Mouse (Mus musculus) hindbrain, postnatal 0 days (tissue): ENCODE data around the gene Hoxc9. TPM values are rescaled to one million over a fixed set of nuclear protein-coding genes. Genes with fewer than 3 reads are reported as not detected.

Experiments
- ATAC-seq: fragments of 200-750 bp; cut with Nextera tagmentation; 2 replicates; pipeline ENCODE4 v1.8.0; 2017; ENCODE audit warnings: mild to moderate bottlenecking, moderate TSS enrichment, moderate library complexity
- DNase-seq: peaks from one replicate; pipeline ENCODE4 v3.0.0-alpha.2; 2015; ENCODE audit warnings: low spot score
- H3K27ac ChIP-seq: fragments of 300-500 bp; sonication (generic); 2 replicates; pipeline ENCODE4 v1.5.1; 2014; ENCODE audit warnings: mild to moderate bottlenecking
- H3K27me3 ChIP-seq: fragments of 300-500 bp; sonication (generic); 2 replicates; pipeline ENCODE4 v1.6.1; 2014; ENCODE audit warnings: low read length, mixed read lengths; ENCODE audit not compliant: insufficient read depth
- H3K36me3 ChIP-seq: fragments of 300-500 bp; sonication (generic); 2 replicates; pipeline ENCODE4 v1.6.1; 2014; ENCODE audit warnings: low read length, mixed read lengths; ENCODE audit not compliant: insufficient read depth
- H3K4me1 ChIP-seq: fragments of 300-500 bp; sonication (generic); 2 replicates; pipeline ENCODE4 v1.6.1; 2014; ENCODE audit warnings: antibody characterized with exemption, low read length, mixed read lengths; ENCODE audit not compliant: insufficient read depth
- H3K4me2 ChIP-seq: fragments of 300-500 bp; sonication (generic); 2 replicates; pipeline ENCODE4 v1.6.1; 2014; ENCODE audit warnings: low read depth, mild to moderate bottlenecking, low read length, moderate library complexity, mixed read lengths
- H3K4me3 ChIP-seq: fragments of 300-500 bp; sonication (generic); 2 replicates; pipeline ENCODE4 v1.5.1; 2014; ENCODE audit warnings: low read length
- H3K9ac ChIP-seq: fragments of 300-500 bp; sonication (generic); replicated peaks from 2 replicates; pipeline ENCODE4 v1.6.1; 2014; ENCODE audit warnings: mild to moderate bottlenecking, low read length, moderate library complexity, mixed read lengths
- H3K9me3 ChIP-seq: fragments of 300-500 bp; sonication (generic); 2 replicates; pipeline ENCODE4 v1.6.1; 2016; ENCODE audit warnings: low read length, mixed read lengths
- CTCF ChIP-seq: IDR thresholded peaks from 2 replicates; pipeline ENCODE4 v1.5.1; 2016; ENCODE audit warnings: antibody characterized with exemption, control low read depth, low read depth
- WGBS: fragments of 180-500 bp; shearing (Covaris S2); extraction: QIAGEN DNeasy Blood & Tissue Kit; methylation state at CpG from one replicate; pipeline ENCODE4 v1.1.7; 2014; 5-methylcytosine and 5-hydroxymethylcytosine counted together
- polyA plus RNA-seq: library from polyadenylated mRNA; unstranded; fragments of >200 nt; fragmentation: Nextera tagmentation; extraction: Ambion mirVana; gene quantifications from 2 replicates; pipeline ENCODE4 v1.2.1, GENCODE M21; 2015
- total RNA-seq: library from RNA; depleted of rRNA; stranded (reverse); fragments of >200 nt; gene quantifications from 2 replicates; pipeline ENCODE4 v1.2.3, GENCODE M21; 2014

The Hoxc9 gene
- total and polyA plus RNA-seq, 2 experiments from 2014 or later = not detected

DNA sequence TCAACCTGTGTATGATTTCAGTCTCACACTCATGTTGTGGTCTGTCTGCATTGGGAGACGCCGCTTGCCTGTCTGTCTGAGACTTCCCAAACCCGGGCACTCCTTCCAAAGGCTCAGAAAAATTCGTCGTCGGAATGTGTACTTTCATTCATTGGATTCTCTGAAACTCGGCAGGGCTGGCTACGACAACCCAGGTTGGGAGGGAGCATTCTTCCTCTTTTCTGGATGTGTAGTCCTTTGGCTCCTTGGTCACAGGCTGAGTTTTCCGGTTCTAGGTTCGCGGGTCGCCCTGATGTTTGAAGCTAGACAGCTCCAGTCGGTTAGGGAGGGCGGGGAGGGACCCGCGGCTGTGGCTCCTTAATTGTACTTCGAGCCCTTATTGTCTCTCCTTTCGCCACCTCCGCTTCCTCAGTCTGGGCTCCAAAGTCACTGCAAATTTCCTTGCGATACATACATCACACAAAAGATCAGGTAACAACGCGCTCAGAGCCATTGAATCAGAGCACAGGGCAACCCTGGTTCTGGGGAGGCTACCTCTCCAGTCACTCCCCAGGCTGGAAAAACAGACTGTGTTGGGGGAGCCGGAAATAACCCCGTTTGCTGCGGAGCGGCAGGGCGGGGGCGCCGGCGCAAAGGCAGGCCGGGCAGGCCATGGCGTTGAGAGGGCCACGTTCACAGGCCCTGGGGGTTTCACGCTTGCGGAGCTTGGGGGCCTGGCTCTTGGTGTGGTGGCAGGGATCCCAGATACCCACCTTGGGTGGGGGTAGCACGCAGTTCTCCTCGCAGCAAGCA is 588 bp downstream of the Hoxc9 start:
- Histone ChIP-seq H3K36me3 (no peaks in the 10 kb centered on the region), H3K4me3 (no peak overlapping the region), H3K9me3 (no peaks in the 10 kb centered on the region), H3K27me3 (peaks cover 84% of the 10 kb centered on the region), H3K4me2 (no peak overlapping the region), H3K9ac (no peak overlapping the region), H3K4me1 (no peaks in the 10 kb centered on the region), H3K27ac (no peak overlapping the region)
- no peak for DNase-seq
- TF ChIP-seq CTCF = no peak
- whole genome bisulfite sequencing = 1% methylated on average over 37 of the region's 37 CpGs
- no peak for ATAC-seq

DNA sequence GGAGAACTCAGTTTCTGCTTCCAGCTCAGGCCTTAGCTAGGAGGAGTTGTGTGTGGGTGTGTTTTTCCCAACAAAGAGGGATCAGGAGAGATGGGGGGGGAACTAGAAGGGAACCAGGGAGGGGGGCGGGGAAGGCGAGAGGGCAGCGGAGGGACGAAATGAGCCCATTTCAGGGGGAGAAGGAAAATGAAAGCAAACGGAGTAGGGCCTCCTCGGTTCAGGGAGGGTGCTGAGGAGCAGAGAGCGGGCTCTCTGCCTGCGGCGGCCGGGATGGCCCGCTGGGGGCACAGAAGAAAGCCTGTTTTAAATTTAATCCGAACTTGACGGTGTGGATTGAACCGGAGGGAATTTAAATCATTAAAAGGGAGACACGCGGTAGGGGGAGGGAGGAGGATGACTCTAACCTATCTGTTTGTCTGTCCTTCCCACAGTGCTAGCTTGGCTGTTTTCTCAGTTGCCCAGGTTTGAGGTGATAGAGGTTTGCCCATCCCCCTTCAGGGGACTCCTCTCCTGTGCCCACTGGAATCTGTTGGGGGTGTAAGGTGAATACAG is 1.3 kb downstream of the Hoxc9 start:
- Histone ChIP-seq H3K36me3 (no peaks in the 10 kb centered on the region), H3K9ac (no peak overlapping the region), H3K4me2 (no peak overlapping the region), H3K27me3 (peaks cover 84% of the 10 kb centered on the region), H3K9me3 (no peaks in the 10 kb centered on the region), H3K4me3 (no peak overlapping the region), H3K27ac (no peak overlapping the region), H3K4me1 (no peaks in the 10 kb centered on the region)
- DNase-seq (no peak), ATAC-seq (no peak)
- 4% methylated on average over 16 of the region's 16 CpGs for WGBS
- no peak for TF ChIP-seq CTCF

DNA sequence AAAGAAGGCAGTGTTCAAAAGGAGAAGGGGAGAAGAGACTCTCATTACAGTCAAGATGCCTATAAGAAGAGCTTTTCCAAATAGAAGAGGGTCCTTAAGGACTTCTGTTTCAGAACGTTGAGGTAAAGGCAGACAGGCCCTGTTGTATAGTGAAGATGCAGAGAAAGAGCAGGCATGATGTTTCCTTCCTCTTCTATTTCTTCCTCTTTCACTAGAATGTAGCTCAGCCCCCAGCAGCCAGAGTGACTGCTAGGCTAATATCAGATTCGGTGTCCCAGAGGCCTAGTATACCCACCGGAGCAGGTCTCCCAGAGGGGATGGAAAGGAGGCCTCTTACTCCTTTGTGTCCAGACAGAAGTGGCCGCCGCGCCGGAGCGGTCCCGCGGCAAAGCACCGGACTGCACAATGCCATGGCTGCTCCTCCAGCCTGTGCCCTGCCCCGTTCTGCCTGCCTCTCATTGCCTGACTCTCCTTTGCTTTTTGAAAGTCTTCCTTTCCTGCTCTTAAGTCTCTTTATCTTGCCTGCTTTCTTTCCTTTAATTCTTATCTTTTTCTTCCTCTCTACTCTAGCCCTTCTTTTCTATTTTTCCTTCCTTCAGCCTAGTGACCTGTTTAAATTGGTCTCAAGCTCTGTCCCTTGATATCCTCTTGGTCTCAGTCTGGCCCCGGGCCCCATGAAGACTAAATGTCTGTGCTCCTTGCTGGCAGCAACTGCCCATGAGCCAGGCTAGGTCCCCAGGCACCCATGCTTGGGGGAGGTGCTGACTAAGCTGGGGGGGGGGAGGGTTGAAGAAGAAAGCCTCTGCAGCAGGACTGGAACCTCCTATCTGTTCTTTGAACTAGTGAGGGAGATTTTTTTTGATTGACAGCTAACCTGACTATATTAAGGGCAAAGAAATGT is 2.6 kb downstream of the Hoxc9 start:
- peaks cover 84% of the 10 kb centered on the region for H3K27me3 ChIP-seq
- H3K27ac ChIP-seq = no peak overlapping the region
- H3K4me1 ChIP-seq = no peaks in the 10 kb centered on the region
- no peak for ATAC-seq
- H3K9ac ChIP-seq = no peak overlapping the region
- H3K4me2 ChIP-seq = no peak overlapping the region
- no peak for TF ChIP-seq CTCF
- no peak overlapping the region for H3K4me3 ChIP-seq
- no peaks in the 10 kb centered on the region for H3K36me3 ChIP-seq
- DNase-seq = no peak
- H3K9me3 ChIP-seq = no peaks in the 10 kb centered on the region
- under 1% methylated on average over 13 of the region's 13 CpGs for WGBS

DNA sequence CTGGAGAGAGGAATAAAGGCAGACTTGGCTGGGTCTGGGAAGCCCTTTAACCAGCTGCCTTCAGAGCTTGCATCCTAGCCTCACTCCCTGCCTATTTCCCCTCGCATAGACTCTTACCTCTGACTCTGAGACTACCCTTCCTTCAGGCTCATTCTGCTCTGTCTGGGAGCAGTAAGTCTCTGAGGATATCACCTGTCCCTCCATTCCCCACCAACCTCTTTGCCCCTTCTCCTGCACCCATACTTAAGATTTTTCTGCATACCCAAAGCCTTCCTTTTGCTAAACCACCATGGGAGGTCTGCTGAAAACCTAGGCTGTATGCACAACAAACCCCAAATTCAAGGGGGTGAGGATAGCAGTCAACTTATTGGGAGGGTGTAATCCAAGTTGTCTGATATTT is 3.7 kb downstream of the Hoxc9 start:
- Histone ChIP-seq H3K4me3 (no peak overlapping the region), H3K27me3 (peaks cover 83% of the 10 kb centered on the region), H3K4me2 (no peak overlapping the region), H3K9me3 (no peaks in the 10 kb centered on the region), H3K27ac (no peak overlapping the region), H3K36me3 (no peaks in the 10 kb centered on the region), H3K4me1 (no peaks in the 10 kb centered on the region), H3K9ac (no peak overlapping the region)
- TF ChIP-seq CTCF = no peak
- ATAC-seq = no peak
- no peak for DNase-seq
- WGBS = 0% methylated on average over 1 of the region's 1 CpGs

DNA sequence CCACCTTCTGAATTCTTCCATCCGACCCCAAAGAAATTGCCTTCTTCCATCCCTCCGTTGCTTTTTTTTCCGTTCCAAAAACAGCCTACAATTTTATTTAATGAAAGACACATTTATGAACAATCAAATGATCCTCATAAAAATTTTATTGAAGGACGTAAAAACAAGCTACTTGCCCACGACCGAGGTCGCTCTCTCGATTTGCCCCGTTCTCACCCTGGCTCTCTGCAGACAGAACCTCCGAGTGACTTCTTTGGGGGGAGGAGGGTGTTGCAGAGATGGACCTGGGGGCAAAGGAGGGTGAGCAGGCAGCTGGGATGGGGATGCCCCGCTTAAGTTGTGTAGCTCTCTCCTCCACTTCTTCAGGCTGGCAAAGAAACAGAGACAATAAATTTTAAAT is 4.1 kb downstream of the Hoxc9 start:
- no peak for TF ChIP-seq CTCF
- no peak overlapping the region for H3K4me3 ChIP-seq
- H3K27me3 ChIP-seq = peaks cover 83% of the 10 kb centered on the region
- H3K27ac ChIP-seq = no peak overlapping the region
- no peaks in the 10 kb centered on the region for H3K36me3 ChIP-seq
- H3K9ac ChIP-seq = no peak overlapping the region
- H3K9me3 ChIP-seq = no peaks in the 10 kb centered on the region
- WGBS = 3% methylated on average over 11 of the region's 11 CpGs
- ATAC-seq (no peak), DNase-seq (no peak)
- no peak overlapping the region for H3K4me2 ChIP-seq
- no peaks in the 10 kb centered on the region for H3K4me1 ChIP-seq

DNA sequence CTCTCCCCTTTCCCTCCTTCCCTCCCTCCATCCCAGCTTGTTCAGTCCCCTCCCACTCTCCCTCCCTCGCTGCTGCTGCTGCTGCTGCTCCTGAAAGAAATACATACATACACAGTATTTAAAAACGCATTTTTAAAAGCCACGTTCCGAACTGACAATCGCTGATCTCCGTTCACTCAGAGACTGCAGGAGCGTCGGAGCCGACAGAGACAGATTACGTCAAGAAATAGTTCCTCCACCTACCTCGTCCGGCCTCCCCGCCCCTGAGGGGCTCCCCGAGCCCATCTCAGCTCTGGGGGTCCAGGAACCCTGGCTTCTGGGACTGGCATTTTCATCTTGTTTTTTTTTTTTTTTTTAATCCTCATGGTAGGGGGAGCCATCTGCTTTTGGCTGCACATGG is 4.7 kb downstream of the Hoxc9 start:
- ATAC-seq = no peak
- no peaks in the 10 kb centered on the region for H3K9me3 ChIP-seq
- H3K36me3 ChIP-seq = no peaks in the 10 kb centered on the region
- H3K4me3 ChIP-seq = 0 out of 2 replicates have a peak overlapping the region, but pooled peaks have one; percentile 2
- 1% methylated on average over 14 of the region's 14 CpGs for WGBS
- peaks cover 83% of the 10 kb centered on the region for H3K27me3 ChIP-seq
- no peak overlapping the region for H3K27ac ChIP-seq
- H3K4me1 ChIP-seq = no peaks in the 10 kb centered on the region
- H3K4me2 ChIP-seq = peak overlapping the region; percentile 34; the same call in 1 of the 2 replicates
- no peak for DNase-seq
- no peak for TF ChIP-seq CTCF
- H3K9ac ChIP-seq = no peak overlapping the region
